Mouse (Mus musculus) forebrain, embryonic 12.5 days (tissue): ENCODE measurements around the gene Tcam1. TPM values are rescaled to one million over a fixed set of nuclear protein-coding genes. Genes with fewer than 3 reads are reported as not detected.
"Not testable (repeated sequence)": the region's sequence is repeated elsewhere in the genome, so short reads cannot be mapped to it uniquely, and the experiment has no call there.

ENCODE experiments used
- ATAC-seq: fragments of 200-750 bp; cut with Nextera tagmentation; 2 replicates; pipeline ENCODE4 v1.8.0; 2017; ENCODE audit warnings: moderate TSS enrichment; ENCODE audit not compliant: low FRiP score
- H3K27ac ChIP-seq: fragments of 300-500 bp; sonication (generic); 2 replicates; pipeline ENCODE4 v1.5.1; 2016; ENCODE audit warnings: mild to moderate bottlenecking
- H3K27me3 ChIP-seq: fragments of 300-500 bp; sonication (generic); 2 replicates; pipeline ENCODE4 v1.6.1; 2016; ENCODE audit warnings: mild to moderate bottlenecking
- H3K36me3 ChIP-seq: fragments of 300-500 bp; sonication (generic); replicated peaks from 2 replicates; pipeline ENCODE4 v1.6.1; 2016; ENCODE audit warnings: mild to moderate bottlenecking
- H3K4me1 ChIP-seq: fragments of 300-500 bp; sonication (generic); 2 replicates; pipeline ENCODE4 v1.6.1; 2016
- H3K4me2 ChIP-seq: fragments of 300-500 bp; sonication (generic); 2 replicates; pipeline ENCODE4 v1.6.1; 2016; ENCODE audit warnings: mild to moderate bottlenecking, moderate library complexity
- H3K4me3 ChIP-seq: fragments of 300-500 bp; sonication (generic); replicated peaks from 2 replicates; pipeline ENCODE4 v1.5.1; 2016; ENCODE audit warnings: mild to moderate bottlenecking
- H3K9ac ChIP-seq: fragments of 300-500 bp; sonication (generic); 2 replicates; pipeline ENCODE4 v1.6.1; 2016; ENCODE audit warnings: mild to moderate bottlenecking
- H3K9me3 ChIP-seq: fragments of 300-500 bp; sonication (generic); 2 replicates; pipeline ENCODE4 v1.6.1; 2016
- WGBS: fragments of 180-500 bp; shearing (Covaris S2); methylation state at CpG from one replicate; pipeline ENCODE4 v1.1.7; 2016; 5-methylcytosine and 5-hydroxymethylcytosine counted together
- polyA plus RNA-seq: library from polyadenylated mRNA; unstranded; fragments of >200 nt; fragmentation: Nextera tagmentation; extraction: Ambion mirVana; gene quantifications from 2 replicates; pipeline ENCODE4 v1.2.1, GENCODE M21; 2016

The Tcam1 gene
- 0.33 and 0.34 TPM in 2 replicates for polyA plus RNA-seq

GRCm38 (mm10) chr11:106276454-106276853 is at the start of gene Tcam1:
Tcam1 (plus strand) TSS chr11:106276672.
- Histone ChIP-seq H3K27me3 (peaks cover 3% of the 10 kb centered on the region; the same call in 1 of the 2 replicates), H3K36me3 (no peaks in the 10 kb centered on the region), H3K4me3 (no peak within 1 kb of the TSS), H3K4me1 (peaks cover 14% of the 10 kb centered on the region), H3K9me3 (no peaks in the 10 kb centered on the region), H3K4me2 (peak within 1 kb of the TSS; percentile 39), H3K27ac (no peak within 1 kb of the TSS), H3K9ac (no peak within 1 kb of the TSS)
- ATAC-seq, result peak; percentile 57
- 11% methylated on average over 25 of the region's 25 CpGs for WGBS

- ATAC-seq, H3K4me3 ChIP-seq, H3K9ac ChIP-seq, H3K9me3 ChIP-seq, H3K27ac ChIP-seq, H3K4me2 ChIP-seq, H3K27me3 ChIP-seq, H3K4me1 ChIP-seq: not testable (repeated sequence)
- 82% methylated on average over 8 of the region's 8 CpGs for WGBS
- peaks cover 75% of the 10 kb centered on the region for H3K36me3 ChIP-seq
Measured at GRCm38 (mm10) chr11:106233978-106234377, 42.5 kb upstream of the Tcam1 start.

- Histone ChIP-seq H3K9ac (no peak overlapping the region), H3K27ac (no peak overlapping the region), H3K27me3 (no peaks in the 10 kb centered on the region), H3K4me2 (no peak overlapping the region), H3K9me3 (no peaks in the 10 kb centered on the region), H3K36me3 (peaks cover 99% of the 10 kb centered on the region), H3K4me1 (no peaks in the 10 kb centered on the region), H3K4me3 (no peak overlapping the region)
- WGBS, result 93% methylated on average over 1 of the region's 1 CpGs
- no peak for ATAC-seq
Measured at GRCm38 (mm10) chr11:106246834-106247233, 29.6 kb upstream of the Tcam1 start.

DNA sequence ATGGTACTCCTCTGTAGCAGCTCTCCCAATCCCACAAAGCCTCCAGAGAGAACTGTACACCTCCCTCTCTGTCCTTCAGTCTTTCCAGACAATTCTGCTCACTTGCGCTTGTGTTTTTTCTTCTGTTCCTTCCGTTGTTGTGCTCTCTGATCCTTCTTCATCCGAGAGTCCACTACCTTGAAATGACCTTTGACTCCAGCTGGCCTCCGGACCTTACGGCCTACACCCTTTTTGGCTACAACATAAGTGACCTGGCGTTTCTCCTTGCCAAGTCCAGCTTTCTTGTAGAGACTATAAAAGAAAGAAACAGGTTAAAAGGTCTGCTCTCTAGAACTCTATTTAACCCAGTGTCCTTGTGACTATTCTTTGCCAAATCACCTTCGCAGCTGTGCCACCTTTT is 27.1 kb upstream of the Tcam1 start:
- ATAC-seq, result no peak
- Histone ChIP-seq H3K27me3 (no peaks in the 10 kb centered on the region), H3K36me3 (peaks cover 98% of the 10 kb centered on the region), H3K9ac (no peak overlapping the region), H3K4me2 (no peak overlapping the region), H3K4me3 (no peak overlapping the region), H3K9me3 (no peaks in the 10 kb centered on the region), H3K27ac (no peak overlapping the region), H3K4me1 (no peaks in the 10 kb centered on the region)
- WGBS, result 90% methylated on average over 7 of the region's 7 CpGs

GRCm38 (mm10) chr11:106254767-106255166 is 21.7 kb upstream of the Tcam1 start:
- peak overlapping the region; percentile 97 for H3K4me2 ChIP-seq
- H3K27me3 ChIP-seq, result no peaks in the 10 kb centered on the region
- peak overlapping the region; percentile 85 for H3K9ac ChIP-seq
- peaks cover 68% of the 10 kb centered on the region for H3K36me3 ChIP-seq
- H3K27ac ChIP-seq, result no peak overlapping the region
- H3K4me1 ChIP-seq, result peaks cover 23% of the 10 kb centered on the region
- peak overlapping the region; percentile 79 for H3K4me3 ChIP-seq
- WGBS, result 18% methylated on average over 2 of the region's 2 CpGs
- no peak for ATAC-seq
- H3K9me3 ChIP-seq, result no peaks in the 10 kb centered on the region

- H3K4me2 ChIP-seq, result peak overlapping the region; percentile 97
- peak overlapping the region; percentile 79 for H3K4me3 ChIP-seq
- H3K9ac ChIP-seq, result peak overlapping the region; percentile 85
- H3K27me3 ChIP-seq, result no peaks in the 10 kb centered on the region
- ATAC-seq, result no peak
- H3K9me3 ChIP-seq, result no peaks in the 10 kb centered on the region
- peaks cover 23% of the 10 kb centered on the region for H3K4me1 ChIP-seq
- H3K27ac ChIP-seq, result 0 out of 2 replicates have a peak overlapping the region, but pooled peaks have one; percentile 82
- H3K36me3 ChIP-seq, result peaks cover 65% of the 10 kb centered on the region
- WGBS, result 5% methylated on average over 22 of the region's 22 CpGs
Measured at GRCm38 (mm10) chr11:106255174-106255573, 21.3 kb upstream of the Tcam1 start.

- H3K9ac ChIP-seq, result peak within 1 kb of the TSS; percentile 85
- peak within 1 kb of the TSS; percentile 79 for H3K4me3 ChIP-seq
- peaks cover 63% of the 10 kb centered on the region for H3K36me3 ChIP-seq
- H3K27ac ChIP-seq, result peak within 1 kb of the TSS; percentile 82
- peak within 1 kb of the TSS; percentile 97 for H3K4me2 ChIP-seq
- ATAC-seq, result peak; percentile 96
- no peaks in the 10 kb centered on the region for H3K9me3 ChIP-seq
- H3K27me3 ChIP-seq, result no peaks in the 10 kb centered on the region
- under 1% methylated on average over 42 of the region's 42 CpGs for WGBS
- H3K4me1 ChIP-seq, result peaks cover 23% of the 10 kb centered on the region
Measured at GRCm38 (mm10) chr11:106255685-106256451, 20.6 kb upstream of the Tcam1 start, which contains the start of the genes Ftsj3 and Psmc5. Ftsj3 (minus strand) TSS chr11:106256079. Psmc5 (plus strand) TSS chr11:106256154.

GRCm38 (mm10) chr11:106256775-106257174 is 19.7 kb upstream of the Tcam1 start:
- 78% methylated on average over 5 of the region's 5 CpGs for WGBS
- Histone ChIP-seq H3K4me3 (peak overlapping the region; percentile 79), H3K4me2 (peak overlapping the region; percentile 97), H3K9me3 (no peaks in the 10 kb centered on the region), H3K27ac (no peak overlapping the region), H3K9ac (peak overlapping the region; percentile 85), H3K4me1 (peaks cover 23% of the 10 kb centered on the region), H3K27me3 (no peaks in the 10 kb centered on the region), H3K36me3 (peaks cover 63% of the 10 kb centered on the region)
- no peak for ATAC-seq

GRCm38 (mm10) chr11:106260826-106261450 is 15.5 kb upstream of the Tcam1 start:
- peaks cover 14% of the 10 kb centered on the region for H3K4me1 ChIP-seq
- no peak for ATAC-seq
- no peak overlapping the region for H3K9ac ChIP-seq
- H3K4me2 ChIP-seq, result no peak overlapping the region
- peaks cover 80% of the 10 kb centered on the region for H3K36me3 ChIP-seq
- 91% methylated on average over 14 of the region's 14 CpGs for WGBS
- H3K27me3 ChIP-seq, result no peaks in the 10 kb centered on the region
- H3K4me3 ChIP-seq, result no peak overlapping the region
- no peak overlapping the region for H3K27ac ChIP-seq
- no peaks in the 10 kb centered on the region for H3K9me3 ChIP-seq

GRCm38 (mm10) chr11:106263963-106264362 is 12.5 kb upstream of the Tcam1 start:
- H3K9me3 ChIP-seq, result no peaks in the 10 kb centered on the region
- H3K36me3 ChIP-seq, result peaks cover 81% of the 10 kb centered on the region
- no peak overlapping the region for H3K4me3 ChIP-seq
- no peak for ATAC-seq
- peaks cover 18% of the 10 kb centered on the region for H3K4me1 ChIP-seq
- no peaks in the 10 kb centered on the region for H3K27me3 ChIP-seq
- no peak overlapping the region for H3K9ac ChIP-seq
- no peak overlapping the region for H3K4me2 ChIP-seq
- no peak overlapping the region for H3K27ac ChIP-seq
- 92% methylated on average over 9 of the region's 9 CpGs for WGBS

- no peaks in the 10 kb centered on the region for H3K27me3 ChIP-seq
- H3K36me3 ChIP-seq, result peaks cover 72% of the 10 kb centered on the region
- no peaks in the 10 kb centered on the region for H3K9me3 ChIP-seq
- WGBS, result 95% methylated on average over 15 of the region's 15 CpGs
- no peak for ATAC-seq
- no peak overlapping the region for H3K4me2 ChIP-seq
- H3K27ac ChIP-seq, result no peak overlapping the region
- peaks cover 22% of the 10 kb centered on the region for H3K4me1 ChIP-seq
- no peak overlapping the region for H3K4me3 ChIP-seq
- no peak overlapping the region for H3K9ac ChIP-seq
Measured at GRCm38 (mm10) chr11:106264988-106265387, 11.5 kb upstream of the Tcam1 start.

DNA sequence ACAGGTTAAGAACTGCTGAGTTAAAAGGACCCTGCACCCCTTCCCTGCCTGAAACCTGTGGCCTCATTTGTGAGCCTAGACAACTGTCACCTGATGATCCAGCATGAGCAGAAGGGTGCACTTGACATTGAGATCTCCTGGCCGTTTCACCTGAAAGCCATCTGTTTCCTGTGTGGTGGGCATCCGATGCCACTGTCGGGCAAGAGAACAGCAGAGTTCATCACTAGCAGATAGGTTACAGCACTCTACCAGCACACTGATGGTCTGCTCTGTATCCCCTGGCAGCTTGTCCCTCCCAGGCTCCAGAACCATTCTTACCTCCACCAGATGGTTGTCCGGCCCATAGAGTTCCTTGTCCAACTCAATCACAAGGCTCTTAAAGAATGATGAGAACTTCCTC is 10.9 kb upstream of the Tcam1 start:
- Histone ChIP-seq H3K4me1 (peaks cover 23% of the 10 kb centered on the region), H3K9ac (no peak overlapping the region), H3K4me2 (no peak overlapping the region), H3K36me3 (peaks cover 70% of the 10 kb centered on the region), H3K27me3 (no peaks in the 10 kb centered on the region), H3K4me3 (no peak overlapping the region), H3K9me3 (no peaks in the 10 kb centered on the region), H3K27ac (no peak overlapping the region)
- WGBS, result 95% methylated on average over 4 of the region's 4 CpGs
- no peak for ATAC-seq
